Mouse (Mus musculus) ovary, adult 18-20 months (tissue): ENCODE results near the gene Gm14692.
"Not testable (repeated sequence)": the region's sequence is repeated elsewhere in the genome, so short reads cannot be mapped to it uniquely, and the experiment has no call there.

Experiments used
- DNase-seq: peaks from one replicate; pipeline ENCODE4 v3.0.0; 2022; ENCODE audit warnings: low spot score, mixed read lengths

Gm14692 gene

DNA sequence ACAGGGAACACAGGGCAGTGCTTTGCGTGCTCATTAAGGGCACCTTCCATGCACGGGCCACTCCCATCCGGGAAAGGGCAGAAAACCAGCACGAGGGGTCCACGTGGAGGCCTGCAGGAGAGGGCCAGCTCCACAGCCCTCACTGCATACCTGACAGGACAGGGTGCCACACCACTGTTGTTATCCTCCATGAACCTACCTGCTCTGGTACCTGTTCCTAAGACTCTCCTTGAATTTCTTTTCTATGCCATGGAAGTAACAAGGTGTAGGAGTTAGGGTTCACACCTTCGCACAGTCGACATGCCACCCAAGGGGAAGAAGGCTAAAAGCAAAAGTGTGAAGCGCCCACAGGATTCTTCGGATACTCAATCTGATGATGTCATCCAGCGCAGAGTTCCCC lies at the start of gene Gm14692:
TSS of gene Gm14692 (plus strand) at position 301 of the 400 bp plus-strand sequence.
- not testable (repeated sequence) for DNase-seq

DNA sequence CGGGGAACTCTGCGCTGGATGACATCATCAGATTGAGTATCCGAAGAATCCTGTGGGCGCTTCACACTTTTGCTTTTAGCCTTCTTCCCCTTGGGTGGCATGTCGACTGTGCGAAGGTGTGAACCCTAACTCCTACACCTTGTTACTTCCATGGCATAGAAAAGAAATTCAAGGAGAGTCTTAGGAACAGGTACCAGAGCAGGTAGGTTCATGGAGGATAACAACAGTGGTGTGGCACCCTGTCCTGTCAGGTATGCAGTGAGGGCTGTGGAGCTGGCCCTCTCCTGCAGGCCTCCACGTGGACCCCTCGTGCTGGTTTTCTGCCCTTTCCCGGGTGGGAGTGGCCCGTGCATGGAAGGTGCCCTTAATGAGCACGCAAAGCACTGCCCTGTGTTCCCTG lies 2.0 kb upstream of the Gm14692 start, which contains the start of gene Gm1140:
TSS of gene Gm1140 (minus strand) at position 101 of the 400 bp plus-strand sequence.
- DNase-seq = not testable (repeated sequence)
